23 mouse cellular contexts compared by ENCODE assay signal in the genomic region with DNA sequence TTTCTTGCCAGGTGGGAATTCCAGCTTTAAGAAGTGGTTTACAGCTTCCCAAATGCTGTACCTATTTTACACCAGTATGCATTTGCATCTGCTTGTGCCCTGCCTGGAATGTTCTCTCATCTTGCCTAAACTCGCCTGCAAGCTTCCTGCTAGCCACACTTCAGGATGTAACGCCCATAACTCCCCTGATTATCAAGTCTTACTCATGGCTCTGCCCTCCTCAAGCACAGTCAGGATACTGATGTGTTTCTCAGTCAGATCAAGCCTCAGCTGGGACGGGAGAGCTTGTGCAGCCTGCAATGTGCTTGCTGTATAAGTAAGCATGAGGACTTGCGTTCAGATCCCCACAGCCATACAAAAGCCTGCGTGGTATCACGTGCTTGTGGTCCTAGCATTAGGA. TPM values are rescaled to one million over a fixed set of nuclear protein-coding genes. Genes with fewer than 3 reads are reported as not detected.
DNase-seq lines count a peak whose midpoint lies in the region; TF ChIP-seq lines count a peak whose summit lies in the region.
"Had no signal": no experiment of that assay in that cellular context is flagged by ENCODE, and none has a peak within 500 bp of the region (broad histone marks: within the 10 kb centered on the region; RNA-seq: fewer than 3 reads in every experiment).

No protein-coding gene starts in this region.

- no peaks in the 10 kb centered on the region for H3K9me3 ChIP-seq in MEL (replicated peaks; ENCODE audit: insufficient read depth, low read length)
- H3K9me3 ChIP-seq: embryonic facial prominence, embryonic 13.5 days; embryonic facial prominence, embryonic 15.5 days; forebrain, embryonic 10.5 days; forebrain, embryonic 12.5 days; G1E had no signal

- H3K9ac ChIP-seq in heart, adult 2 months (ENCODE audit: low read depth, low read length) = no peak overlapping the region
- H3K9ac ChIP-seq in MEL (ENCODE audit: control insufficient read depth, low read depth, low read length, poor library complexity, severe bottlenecking) = no peak overlapping the region
- H3K9ac ChIP-seq: embryonic facial prominence, embryonic 13.5 days; embryonic facial prominence, embryonic 15.5 days; forebrain, embryonic 12.5 days had no signal

- no peak for TF ChIP-seq CTCF in gastrocnemius, adult 2 months (IDR thresholded peaks at IDR 0.05)
- TF ChIP-seq CTCF in heart, adult 2 months (IDR thresholded peaks at IDR 0.05) = no peak
- TF ChIP-seq CTCF in MEL (IDR thresholded peaks at IDR 0.05 in 2 of 3, conservative IDR thresholded peaks at IDR 0.05 in 1 of 3; ENCODE audit: control insufficient read depth in 1 of 3, insufficient read depth in 1 of 3, low read depth in 2 of 3, low read length in 3 of 3, poor library complexity in 1 of 3, severe bottlenecking in 1 of 3) = no peak

- peak; percentile 58 for TF ChIP-seq POLR2A in heart, adult 2 months (IDR thresholded peaks at IDR 0.05; ENCODE audit: insufficient read depth, low read depth, low read length)
- TF ChIP-seq POLR2A in MEL (IDR thresholded peaks at IDR 0.05; ENCODE audit: control insufficient read depth in 1 of 2, insufficient read depth in 1 of 2, low read depth in 1 of 2, low read length in 2 of 2, poor library complexity in 1 of 2) = no peak

- H3K79me2 ChIP-seq in heart, adult 2 months (replicated peaks; ENCODE audit: control insufficient read depth, insufficient read depth, low read length) = no peaks in the 10 kb centered on the region
- H3K79me2 ChIP-seq in MEL (ENCODE audit: control insufficient read depth, insufficient read depth, low read length, poor library complexity) = no peaks in the 10 kb centered on the region

- no peaks in the 10 kb centered on the region for H3K27me3 ChIP-seq in heart, adult 2 months (ENCODE audit: control insufficient read depth, insufficient read depth, low read length)
- H3K27me3 ChIP-seq in MEL (ENCODE audit: control insufficient read depth in 1 of 2, insufficient read depth in 2 of 2, low read length in 2 of 2) = no peaks in the 10 kb centered on the region
- H3K27me3 ChIP-seq: embryonic facial prominence, embryonic 13.5 days; embryonic facial prominence, embryonic 15.5 days; forebrain, embryonic 12.5 days had no signal

- 31% methylated on average over 6 of the region's 6 CpGs for WGBS in heart, adult 2 months

- H3K4me3 ChIP-seq in gastrocnemius, adult 2 months = no peak overlapping the region
- H3K4me3 ChIP-seq in heart, adult 2 months = no peak overlapping the region
- H3K4me3 ChIP-seq in MEL (ENCODE audit: control insufficient read depth in 1 of 2, insufficient read depth in 1 of 2, low read depth in 2 of 2, low read length in 2 of 2) = peak overlapping the region in 1 of 2 experiments; percentile 24; a peak in 1 of 4 replicates
- H3K4me3 ChIP-seq: embryonic facial prominence, embryonic 13.5 days; embryonic facial prominence, embryonic 15.5 days; erythroblast, embryonic 14.5 days; forebrain, embryonic 10.5 days; forebrain, embryonic 12.5 days had no signal

- intact Hi-C loops in gastrocnemius, adult 2 months (cut with DNase I) = no loop called here
- intact Hi-C loops in heart, adult 2 months (cut with DNase I) = no loop called here
- intact Hi-C loops in heart, postnatal 36 days (cut with DNase I) = no loop called here

- no peak for DNase-seq in gastrocnemius, adult 2 months
- no peak for DNase-seq in gastrocnemius, adult 8-10 months (ENCODE audit: low spot score in 2 of 2)
- no peak for DNase-seq in heart, adult 2 months
- no peak for DNase-seq in heart, postnatal 36 days
- DNase-seq in 416B (ENCODE audit: low read depth) (peak; percentile 47), MEL (ENCODE audit: low read depth, low spot score) (peak; percentile 52)
- no peak for DNase-seq in urinary bladder, postnatal 10 days (ENCODE audit: low spot score)
- no peak for DNase-seq in cerebellum, adult 9-11 months
- DNase-seq: adrenal gland, adult 8-10 months; adrenal gland, postnatal 14 days; adrenal gland, postnatal 36 days; cerebellum, adult 11-12 months; cerebellum, adult 2 months; cerebellum, adult 9-10 months; cerebellum, postnatal 14 days; cerebellum, postnatal 36 days; embryo, embryonic 11 days had no signal

- peak overlapping the region; percentile 53; the same call in 1 of the 2 replicates for H3K27ac ChIP-seq in gastrocnemius, adult 2 months
- H3K27ac ChIP-seq in heart, adult 2 months = peak overlapping the region; percentile 37
- no peak overlapping the region for H3K27ac ChIP-seq in MEL (ENCODE audit: control insufficient read depth, low read depth, low read length)
- H3K27ac ChIP-seq: embryonic facial prominence, embryonic 13.5 days; embryonic facial prominence, embryonic 15.5 days; forebrain, embryonic 10.5 days; forebrain, embryonic 12.5 days had no signal

- no peak for TF ChIP-seq RAD21 in MEL (IDR thresholded peaks at IDR 0.05; ENCODE audit: low read depth, low read length)

- no peaks in the 10 kb centered on the region for H3K36me3 ChIP-seq in heart, adult 2 months (ENCODE audit: control insufficient read depth, insufficient read depth, low read length)
- H3K36me3 ChIP-seq in MEL (ENCODE audit: control insufficient read depth in 1 of 2, insufficient read depth in 2 of 2, low read length in 2 of 2) = peaks cover 0 to 6% of the 10 kb centered on the region in 2 experiments; a peak in 2 of 4 replicates
- H3K36me3 ChIP-seq: embryonic facial prominence, embryonic 13.5 days; embryonic facial prominence, embryonic 15.5 days; forebrain, embryonic 10.5 days; forebrain, embryonic 12.5 days; G1E had no signal

- H3K4me1 ChIP-seq in heart, adult 2 months (ENCODE audit: control insufficient read depth, insufficient read depth, low read length) = peaks cover 10% of the 10 kb centered on the region
- H3K4me1 ChIP-seq in MEL (ENCODE audit: control insufficient read depth in 1 of 2, insufficient read depth in 2 of 2, low read length in 2 of 2) = peaks cover 2 to 11% of the 10 kb centered on the region in 2 experiments; a peak in 3 of 4 replicates
- H3K4me1 ChIP-seq: embryonic facial prominence, embryonic 13.5 days; embryonic facial prominence, embryonic 15.5 days; forebrain, embryonic 10.5 days; forebrain, embryonic 12.5 days had no signal

- TF ChIP-seq EP300 in heart, adult 2 months (IDR thresholded peaks at IDR 0.05; ENCODE audit: insufficient read depth, low read depth, low read length) = peak; percentile 82
- TF ChIP-seq EP300 in MEL (IDR thresholded peaks at IDR 0.05; ENCODE audit: low read depth in 1 of 2, low read length in 2 of 2) = no peak

TF ChIP-seq in MEL, 35 proteins besides CTCF, POLR2A, EP300 and RAD21:
- TF ChIP-seq USF2 (IDR thresholded peaks at IDR 0.05; ENCODE audit: borderline replicate concordance in 1 of 2, insufficient read depth in 1 of 2, low read depth in 1 of 2, low read length in 2 of 2) (no peak), SIN3A (IDR thresholded peaks at IDR 0.05; ENCODE audit: low read length) (no peak), USF1 (IDR thresholded peaks at IDR 0.05; ENCODE audit: low read depth, low read length) (no peak), MEF2A (IDR thresholded peaks at IDR 0.05; ENCODE audit: extremely low read depth, insufficient replicate concordance, low read depth, low read length, poor library complexity, severe bottlenecking) (no peak), ZKSCAN1 (IDR thresholded peaks at IDR 0.05; ENCODE audit: low read depth, low read length) (no peak), KAT2A (conservative IDR thresholded peaks at IDR 0.05; ENCODE audit: low read depth, low read length) (no peak), HCFC1 (IDR thresholded peaks at IDR 0.05; ENCODE audit: low read depth, low read length) (no peak), POLR2AphosphoS5 (IDR thresholded peaks at IDR 0.05; ENCODE audit: borderline replicate concordance, low read depth, low read length) (no peak), POLR2AphosphoS2 (IDR thresholded peaks at IDR 0.05; ENCODE audit: low read length) (no peak)

RNA-seq across cellular contexts. Expression of gene Snrk, which starts 19.5 kb away (rescaled TPM):
- total RNA-seq in gastrocnemius, adult 2 months (2021) = 10 to 100 TPM; 55.2 to 80.0 TPM
- 10 to 100 TPM; 37.1 to 69.7 (median 59.6) TPM for total RNA-seq in gastrocnemius, adult 8-10 months (2022)
- 100 to 1,000 TPM; 142 to 163 TPM for total RNA-seq in heart, adult 2 months (2021)
- 68.0 and 89.8 TPM in 2 replicates for polyA plus RNA-seq in heart, adult 2 months (2012; rRNA removed)
- 100 to 1,000 TPM; 130 to 150 TPM for total RNA-seq in heart, postnatal 36 days (2021)
- total RNA-seq in MEL (2012; rRNA removed) = 10.7 and 11.8 TPM in 2 replicates
- polyA plus RNA-seq in MEL (2012; ENCODE audit: insufficient read depth in 1 of 2, insufficient read length in 2 of 2, low read depth in 1 of 2, low replicate concordance in 2 of 2, missing spikeins in 1 of 2) = 100 to 1,000 TPM in 1 of 2 experiments, 1 to 10 TPM in 1; 9.1 to 446 TPM

Comparison
In these comparisons a context has a peak if more than half of its experiments do, and no peak if none do; other contexts are left out.
1. DNase-seq: peak in 416B (single experiment) and MEL (single experiment); none in gastrocnemius, adult 2 months (single experiment), gastrocnemius, adult 8-10 months (0 of 2), heart, adult 2 months (0 of 2), heart, postnatal 36 days (0 of 2), urinary bladder, postnatal 10 days (single experiment) and cerebellum, adult 9-11 months (single experiment).